Mouse (Mus musculus): ENCODE results near the gene Dpy30. TPM values are rescaled to one million over a fixed set of nuclear protein-coding genes. Genes with fewer than 3 reads are reported as not detected.

The Dpy30 gene
- polyA plus RNA-seq, 1 experiment from 2014 or later: 202 TPM

DNA sequence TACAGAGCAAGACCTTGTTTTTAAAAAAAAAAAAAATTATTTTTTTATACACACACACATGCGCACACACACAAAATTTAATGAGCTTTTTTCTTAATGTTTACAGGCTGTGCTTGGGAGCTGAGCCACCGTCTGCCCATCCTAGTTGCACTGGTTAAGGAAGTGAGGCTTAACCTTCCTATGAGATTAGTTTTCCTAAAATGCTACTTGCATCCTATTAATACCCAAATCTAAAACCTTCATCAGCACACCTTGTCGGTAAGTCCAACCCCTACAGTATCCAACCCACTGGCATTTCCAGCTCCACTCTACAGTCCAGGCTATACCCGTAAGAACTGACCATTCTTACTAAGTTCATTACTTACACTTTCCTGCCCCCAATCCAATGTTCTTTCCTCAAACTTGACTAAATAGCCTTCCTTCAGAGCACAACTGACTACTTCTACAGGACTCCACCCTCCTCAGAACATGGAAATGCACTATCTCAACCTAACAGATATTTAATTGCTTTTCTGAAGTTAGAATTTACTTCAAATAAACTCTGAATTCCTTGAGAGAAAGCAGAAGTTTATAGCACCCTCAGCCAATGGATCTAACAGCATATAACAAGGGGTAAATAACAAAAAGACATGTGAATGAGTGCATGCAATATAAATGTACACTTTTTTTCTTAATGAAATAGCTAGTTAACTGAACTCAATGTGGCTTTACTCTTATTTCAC is 31.9 kb downstream of the Dpy30 start:
- H3K9me3 ChIP-seq: no peaks in the 10 kb centered on the region
- H3K4me3 ChIP-seq: no peak overlapping the region
- H3K9ac ChIP-seq (replicated peaks): no peak overlapping the region
- no peak for ATAC-seq (replicated peaks)
- no peaks in the 10 kb centered on the region for H3K36me3 ChIP-seq
- no peak overlapping the region for H3K4me2 ChIP-seq (replicated peaks)
- 88% methylated on average over 4 of the region's 4 CpGs for WGBS
- no peak overlapping the region for H3K27ac ChIP-seq (replicated peaks)
- H3K4me1 ChIP-seq: peaks cover 33% of the 10 kb centered on the region
- H3K27me3 ChIP-seq: no peaks in the 10 kb centered on the region

DNA sequence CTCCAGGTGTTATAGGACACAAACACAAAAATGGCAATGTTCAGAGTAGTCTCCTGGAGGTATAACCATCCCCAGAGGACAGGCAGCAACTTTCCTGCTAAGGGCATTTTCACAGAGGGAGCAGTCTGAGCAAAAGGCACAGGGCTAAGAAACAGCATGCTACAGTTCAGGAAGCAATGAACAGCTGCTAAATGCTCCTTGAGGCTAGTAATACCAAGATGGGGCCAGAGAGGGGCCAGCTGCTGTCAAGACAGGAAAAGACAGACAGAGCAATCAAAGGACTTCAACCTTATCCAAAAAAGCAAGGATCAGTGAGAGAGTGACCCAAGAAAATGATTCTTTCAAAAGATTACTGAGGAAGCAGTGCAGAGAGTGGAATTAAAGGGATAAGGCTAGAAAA is 32.9 kb downstream of the Dpy30 start:
- Histone ChIP-seq H3K9ac (replicated peaks) (no peak overlapping the region), H3K4me2 (replicated peaks) (no peak overlapping the region), H3K4me3 (no peak overlapping the region), H3K9me3 (no peaks in the 10 kb centered on the region), H3K27me3 (no peaks in the 10 kb centered on the region), H3K36me3 (no peaks in the 10 kb centered on the region), H3K4me1 (peaks cover 31% of the 10 kb centered on the region), H3K27ac (replicated peaks) (no peak overlapping the region)
- ATAC-seq (replicated peaks): no peak

DNA sequence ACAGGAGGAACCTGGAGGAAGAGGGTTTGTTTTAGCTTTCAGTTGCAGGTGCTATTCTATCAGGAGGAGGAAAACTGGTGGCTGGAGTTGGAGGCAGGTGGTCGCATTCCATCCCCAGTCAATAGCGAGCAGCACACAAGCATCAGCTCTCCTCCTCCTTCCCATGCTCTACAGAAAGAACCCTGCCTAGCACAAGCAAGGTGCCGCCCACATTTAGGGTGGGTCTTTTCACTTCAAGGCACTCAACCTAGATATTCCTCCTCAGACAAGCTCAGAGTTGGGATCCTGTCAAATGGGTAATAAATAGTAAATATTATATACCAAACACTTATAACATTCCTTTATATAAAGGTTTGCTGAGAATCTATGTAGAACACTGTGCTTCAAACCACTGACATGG is 33.5 kb downstream of the Dpy30 start:
- H3K9ac ChIP-seq (replicated peaks): no peak overlapping the region
- H3K27ac ChIP-seq (replicated peaks): no peak overlapping the region
- ATAC-seq (replicated peaks): no peak
- H3K27me3 ChIP-seq: no peaks in the 10 kb centered on the region
- peaks cover 27% of the 10 kb centered on the region for H3K4me1 ChIP-seq
- no peaks in the 10 kb centered on the region for H3K36me3 ChIP-seq
- no peak overlapping the region for H3K4me3 ChIP-seq
- H3K9me3 ChIP-seq: no peaks in the 10 kb centered on the region
- WGBS: 80% methylated on average over 3 of the region's 3 CpGs
- no peak overlapping the region for H3K4me2 ChIP-seq (replicated peaks)

GRCm38 (mm10) chr17:74288626-74289025 is 35.1 kb downstream of the Dpy30 start:
- ATAC-seq (replicated peaks): no peak
- Histone ChIP-seq H3K27me3 (no peaks in the 10 kb centered on the region), H3K9ac (replicated peaks) (no peak overlapping the region), H3K9me3 (no peaks in the 10 kb centered on the region), H3K36me3 (no peaks in the 10 kb centered on the region), H3K4me2 (replicated peaks) (no peak overlapping the region), H3K4me1 (peaks cover 25% of the 10 kb centered on the region), H3K4me3 (no peak overlapping the region), H3K27ac (replicated peaks) (no peak overlapping the region)
- WGBS: 92% methylated on average over 2 of the region's 2 CpGs

- peaks cover 5% of the 10 kb centered on the region for H3K4me1 ChIP-seq
- 84% methylated on average over 4 of the region's 4 CpGs for WGBS
- ATAC-seq (replicated peaks): no peak
These were observed 37.5 kb downstream of the Dpy30 start for GRCm38 (mm10) chr17:74286140-74286730.

DNA sequence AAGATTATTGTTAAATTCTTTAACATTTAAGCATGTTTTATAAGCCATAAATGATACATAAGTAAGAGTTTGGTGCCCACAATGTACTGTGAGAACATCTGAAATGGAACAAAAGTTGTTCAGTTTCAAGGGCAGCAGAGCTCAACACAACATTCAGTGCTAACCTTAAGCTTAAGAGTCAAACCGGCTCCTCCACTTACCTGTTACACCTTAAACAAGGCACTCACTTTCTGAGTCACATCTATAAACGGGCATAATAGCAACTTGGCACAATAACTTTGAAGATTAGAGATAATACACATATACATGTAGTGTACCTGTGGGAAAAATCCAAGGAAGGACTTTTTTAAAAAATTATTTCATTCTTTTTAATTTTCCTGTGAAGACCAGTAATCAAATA is 38.0 kb downstream of the Dpy30 start:
- Histone ChIP-seq H3K9me3 (no peaks in the 10 kb centered on the region), H3K4me2 (replicated peaks) (no peak overlapping the region), H3K36me3 (no peaks in the 10 kb centered on the region), H3K4me1 (peaks cover under 1% of the 10 kb centered on the region; the same call in 1 of the 2 replicates), H3K9ac (replicated peaks) (no peak overlapping the region), H3K4me3 (no peak overlapping the region), H3K27ac (replicated peaks) (no peak overlapping the region), H3K27me3 (no peaks in the 10 kb centered on the region)
- no peak for ATAC-seq (replicated peaks)
- 91% methylated on average over 2 of the region's 2 CpGs for WGBS

More at GRCm38 (mm10) chr17:74286140-74286730, 37.5 kb downstream of the Dpy30 start:
- Histone ChIP-seq H3K27me3 (no peaks in the 10 kb centered on the region), H3K4me3 (no peak overlapping the region), H3K4me2 (replicated peaks) (no peak overlapping the region), H3K9ac (replicated peaks) (no peak overlapping the region), H3K9me3 (no peaks in the 10 kb centered on the region), H3K36me3 (no peaks in the 10 kb centered on the region), H3K27ac (replicated peaks) (no peak overlapping the region)

DNA sequence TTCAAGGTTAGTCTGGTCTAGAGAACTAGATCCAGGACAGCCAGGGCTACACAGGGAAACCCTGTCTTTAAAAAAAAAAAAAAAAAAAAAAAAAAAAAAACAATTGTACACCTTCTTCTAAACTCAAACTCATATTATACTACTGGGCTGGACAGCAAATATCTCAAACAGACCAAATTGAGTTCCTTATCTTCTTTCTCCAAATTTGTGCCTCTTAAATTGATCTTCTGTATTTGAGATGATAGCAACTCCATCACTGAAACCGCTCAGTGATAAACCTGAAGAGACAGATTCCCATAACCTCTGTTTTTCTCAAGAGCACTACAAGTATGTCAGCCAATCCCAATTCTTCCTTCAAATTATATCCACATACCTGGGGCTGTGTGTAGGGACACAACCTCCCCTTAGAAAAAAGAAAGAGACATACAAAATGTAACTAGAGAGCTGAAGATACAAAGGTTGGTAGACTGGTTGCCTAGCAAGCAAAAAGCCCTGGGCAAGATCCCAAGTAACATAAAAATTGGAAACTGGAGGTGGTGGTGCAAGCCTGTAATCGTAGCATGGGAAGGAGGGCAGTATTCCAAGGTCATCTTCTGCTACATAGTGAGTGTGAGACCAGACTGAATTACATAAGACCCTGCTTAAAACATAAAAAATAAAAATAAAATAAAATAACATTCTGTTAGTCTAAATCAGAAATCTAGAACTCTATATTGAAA is 39.2 kb downstream of the Dpy30 start:
- no peak overlapping the region for H3K9ac ChIP-seq (replicated peaks)
- 82% methylated on average over 2 of the region's 2 CpGs for WGBS
- H3K4me1 ChIP-seq: no peaks in the 10 kb centered on the region
- no peaks in the 10 kb centered on the region for H3K9me3 ChIP-seq
- no peak overlapping the region for H3K4me3 ChIP-seq
- H3K27ac ChIP-seq (replicated peaks): no peak overlapping the region
- ATAC-seq (replicated peaks): no peak
- no peaks in the 10 kb centered on the region for H3K36me3 ChIP-seq
- H3K4me2 ChIP-seq (replicated peaks): no peak overlapping the region
- no peaks in the 10 kb centered on the region for H3K27me3 ChIP-seq

GRCm38 (mm10) chr17:74282024-74282423 is 41.7 kb downstream of the Dpy30 start:
- H3K4me3 ChIP-seq: no peak overlapping the region
- no peaks in the 10 kb centered on the region for H3K9me3 ChIP-seq
- H3K27me3 ChIP-seq: no peaks in the 10 kb centered on the region
- no peak for ATAC-seq (replicated peaks)
- 96% methylated on average over 3 of the region's 3 CpGs for WGBS
- H3K4me1 ChIP-seq: 0 out of 2 replicates have a peak, but pooled peaks cover 4% of the 10 kb centered on the region
- no peaks in the 10 kb centered on the region for H3K36me3 ChIP-seq
- no peak overlapping the region for H3K4me2 ChIP-seq (replicated peaks)
- H3K9ac ChIP-seq (replicated peaks): no peak overlapping the region
- no peak overlapping the region for H3K27ac ChIP-seq (replicated peaks)

DNA sequence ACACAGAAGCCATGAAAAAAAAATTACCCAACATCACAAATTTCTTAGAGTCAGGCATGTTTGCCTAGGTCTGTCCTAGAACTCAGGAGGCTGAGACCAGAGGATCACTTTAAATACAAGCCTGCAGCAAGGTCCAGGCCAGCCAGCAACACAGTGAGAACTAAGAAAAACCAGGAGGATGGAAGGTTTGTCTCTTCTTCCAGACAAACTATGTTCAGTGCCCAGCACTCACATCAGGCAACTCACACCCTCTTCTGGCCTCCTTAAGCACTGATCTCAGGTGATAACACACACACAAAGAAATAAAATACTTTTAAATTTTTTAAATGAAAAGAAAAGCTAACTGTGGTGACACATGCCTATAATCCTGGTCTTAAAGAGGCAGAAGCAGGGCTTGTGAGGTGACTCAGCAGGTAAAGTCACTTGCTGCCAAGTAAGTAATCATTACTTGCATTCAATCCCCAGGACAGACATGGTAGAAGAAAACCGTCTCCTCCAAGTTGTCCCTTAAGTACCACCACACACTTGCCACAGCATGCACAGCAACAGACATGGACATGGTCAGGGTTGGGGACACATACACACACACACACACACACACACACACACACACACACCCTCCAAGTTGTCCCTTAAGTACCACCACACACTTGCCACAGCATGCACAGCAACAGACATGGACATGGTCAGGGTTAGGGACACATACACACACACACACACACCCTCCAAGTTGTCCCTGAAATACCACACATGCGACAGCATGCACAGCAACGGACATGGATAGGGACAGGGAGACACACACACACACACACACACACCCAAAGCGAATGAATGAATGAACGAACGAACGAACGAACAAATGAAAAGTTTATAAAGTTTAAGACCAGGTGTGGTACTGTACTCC is 44.5 kb downstream of the Dpy30 start:
- no peaks in the 10 kb centered on the region for H3K9me3 ChIP-seq
- no peak overlapping the region for H3K4me2 ChIP-seq (replicated peaks)
- WGBS: 93% methylated on average over 8 of the region's 8 CpGs
- H3K27ac ChIP-seq (replicated peaks): no peak overlapping the region
- no peaks in the 10 kb centered on the region for H3K27me3 ChIP-seq
- no peaks in the 10 kb centered on the region for H3K36me3 ChIP-seq
- H3K4me3 ChIP-seq: no peak overlapping the region
- no peak overlapping the region for H3K9ac ChIP-seq (replicated peaks)
- ATAC-seq (replicated peaks): 0 out of 2 replicates have a peak, but pooled peaks have one; percentile 32
- H3K4me1 ChIP-seq: 0 out of 2 replicates have a peak, but pooled peaks cover 4% of the 10 kb centered on the region

GRCm38 (mm10) chr17:74274471-74274870 is 49.3 kb downstream of the Dpy30 start:
- no peak overlapping the region for H3K9ac ChIP-seq (replicated peaks)
- H3K36me3 ChIP-seq: no peaks in the 10 kb centered on the region
- H3K4me1 ChIP-seq: 0 out of 2 replicates have a peak, but pooled peaks cover 4% of the 10 kb centered on the region
- no peak overlapping the region for H3K4me3 ChIP-seq
- no peak overlapping the region for H3K4me2 ChIP-seq (replicated peaks)
- no peaks in the 10 kb centered on the region for H3K27me3 ChIP-seq
- WGBS: 90% methylated on average over 3 of the region's 3 CpGs
- no peaks in the 10 kb centered on the region for H3K9me3 ChIP-seq
- ATAC-seq (replicated peaks): no peak
- no peak overlapping the region for H3K27ac ChIP-seq (replicated peaks)

GRCm38 (mm10) chr17:74272683-74273205 is 51.0 kb downstream of the Dpy30 start:
- Histone ChIP-seq H3K27ac (replicated peaks) (no peak overlapping the region), H3K36me3 (no peaks in the 10 kb centered on the region), H3K9me3 (no peaks in the 10 kb centered on the region), H3K27me3 (no peaks in the 10 kb centered on the region), H3K4me2 (replicated peaks) (no peak overlapping the region), H3K4me1 (no peaks in the 10 kb centered on the region), H3K9ac (replicated peaks) (no peak overlapping the region), H3K4me3 (no peak overlapping the region)
- 83% methylated on average over 16 of the region's 16 CpGs for whole genome bisulfite sequencing
- 0 out of 2 replicates have a peak, but pooled peaks have one; percentile 48 for ATAC-seq (replicated peaks)
